Mouse (Mus musculus): ENCODE measurements around the gene Nod2. TPM values are rescaled to one million over a fixed set of nuclear protein-coding genes. Genes with fewer than 3 reads are reported as not detected.

Nod2 gene
- 0.18 and 0.28 TPM in 2 replicates for polyA plus RNA-seq (2012; rRNA removed)

GRCm38 (mm10) chr8:88646837-88647778, at the start of gene Nod2:
Gene Nod2 (plus strand): TSS chr8:88647315.

GRCm38 (mm10) chr8:88635474-88636397, 11.4 kb upstream of the Nod2 start, which contains the start of gene Snx20:
Gene Snx20 (minus strand): TSS chr8:88636128.

GRCm38 (mm10) chr8:88696721-88697641, 49.9 kb downstream of the Nod2 start, which contains the start of gene Cyld:
Gene Cyld (plus strand): TSS chr8:88697028.

Other genes with a start within 250 kb of the Nod2 start
- 46.5 and 48.5 TPM in 2 replicates for gene Nkd1, start 126.0 kb upstream of the Nod2 start, polyA plus RNA-seq (2012; rRNA removed)
- gene Snx20, start 11.2 kb upstream of the Nod2 start, polyA plus RNA-seq (2012; rRNA removed), result 1.2 and 1.4 TPM in 2 replicates
- gene Cyld, start 49.7 kb downstream of the Nod2 start, polyA plus RNA-seq (2012; rRNA removed), result 9.1 and 9.5 TPM in 2 replicates

Measured in central nervous system, embryonic 14 days (tissue).